Mouse (Mus musculus) heart, embryonic 16.5 days (tissue): Measurements from ENCODE around the gene Recql5. TPM values are rescaled to one million over a fixed set of nuclear protein-coding genes. Genes with fewer than 3 reads are reported as not detected.

Source experiments
- ATAC-seq: fragments of 200-750 bp; cut with Nextera tagmentation; replicated peaks from 2 replicates; pipeline ENCODE4 v1.8.0; 2017; ENCODE audit warnings: moderate number of reproducible peaks; ENCODE audit not compliant: insufficient read depth, low FRiP score; ENCODE audit errors: extremely low read depth
- H3K27ac ChIP-seq: fragments of 300-500 bp; sonication (generic); 2 replicates; pipeline ENCODE4 v1.5.1; 2014; ENCODE audit warnings: mild to moderate bottlenecking, low read length, control low read depth, moderate library complexity
- H3K27me3 ChIP-seq: fragments of 300-500 bp; sonication (generic); 2 replicates; pipeline ENCODE4 v1.6.1; 2014; ENCODE audit warnings: low read length, mixed read lengths; ENCODE audit not compliant: control insufficient read depth, insufficient read depth
- H3K36me3 ChIP-seq: fragments of 300-500 bp; sonication (generic); 2 replicates; pipeline ENCODE4 v1.6.1; 2014; ENCODE audit not compliant: control insufficient read depth, insufficient read depth
- H3K4me1 ChIP-seq: fragments of 300-500 bp; sonication (generic); 2 replicates; pipeline ENCODE4 v1.6.1; 2014; ENCODE audit warnings: low read length, mixed read lengths; ENCODE audit not compliant: control insufficient read depth, insufficient read depth
- H3K4me2 ChIP-seq: fragments of 300-500 bp; sonication (generic); 2 replicates; pipeline ENCODE4 v1.6.1; 2014; ENCODE audit warnings: low read depth, mild to moderate bottlenecking, control low read depth, low read length
- H3K4me3 ChIP-seq: fragments of 300-500 bp; sonication (generic); 2 replicates; pipeline ENCODE4 v1.5.1; 2014; ENCODE audit warnings: mild to moderate bottlenecking, control low read depth, low read length
- H3K9ac ChIP-seq: fragments of 300-500 bp; sonication (generic); 2 replicates; pipeline ENCODE4 v1.6.1; 2014; ENCODE audit warnings: low read length, control low read depth
- H3K9me3 ChIP-seq: fragments of 300-500 bp; sonication (generic); replicated peaks from 2 replicates; pipeline ENCODE4 v1.6.1; 2016; ENCODE audit warnings: low read length; ENCODE audit not compliant: control insufficient read depth
- WGBS: fragments of 180-500 bp; shearing (Covaris S2); extraction: QIAGEN DNeasy Blood & Tissue Kit; methylation state at CpG from one replicate; pipeline ENCODE4 v1.1.7; 2014; 5-methylcytosine and 5-hydroxymethylcytosine counted together
- polyA plus RNA-seq: library from polyadenylated mRNA; unstranded; fragments of >200 nt; fragmentation: Nextera tagmentation; extraction: Ambion mirVana; gene quantifications from 2 replicates; pipeline ENCODE4 v1.2.1, GENCODE M21; 2015

Gene Recql5
- polyA plus RNA-seq, 1 experiment from 2014 or later = 13.2 TPM

- Histone ChIP-seq H3K9me3 (no peaks in the 10 kb centered on the region), H3K27me3 (no peaks in the 10 kb centered on the region), H3K4me1 (no peaks in the 10 kb centered on the region), H3K27ac (peak overlapping the region; percentile 56), H3K9ac (no peak overlapping the region), H3K4me2 (no peak overlapping the region), H3K4me3 (no peak overlapping the region), H3K36me3 (peaks cover 5% of the 10 kb centered on the region; the same call in 1 of the 2 replicates)
- WGBS = 76% methylated on average over 9 of the region's 9 CpGs
- 0 out of 2 replicates have a peak, but pooled peaks have one; percentile 38 for ATAC-seq
Observed at GRCm38 (mm10) chr11:115946221-115946828, 13.0 kb upstream of the Recql5 start.

DNA sequence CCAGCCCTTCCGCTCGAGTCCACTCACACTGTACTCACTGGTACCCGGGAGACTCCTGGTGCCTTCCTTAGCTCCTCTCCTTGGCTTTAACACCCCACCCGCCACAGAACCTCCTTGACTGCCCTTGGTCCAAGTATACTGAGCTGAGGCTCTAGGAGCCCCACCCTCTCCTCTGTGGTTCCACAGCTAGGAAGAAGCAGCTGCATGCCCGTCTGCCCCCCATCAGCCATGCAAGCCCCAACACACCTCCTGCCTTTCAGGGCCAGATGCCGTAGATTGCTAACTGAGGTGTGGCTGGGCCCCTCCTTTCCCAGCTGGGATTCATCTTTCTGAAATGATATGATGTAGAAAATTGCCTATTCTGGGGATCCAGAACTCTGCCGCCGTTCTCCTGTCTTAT lies 12.0 kb upstream of the Recql5 start:
- Histone ChIP-seq H3K27me3 (no peaks in the 10 kb centered on the region), H3K4me2 (no peak overlapping the region), H3K4me1 (no peaks in the 10 kb centered on the region), H3K36me3 (peaks cover 11% of the 10 kb centered on the region), H3K9me3 (no peaks in the 10 kb centered on the region), H3K9ac (no peak overlapping the region), H3K4me3 (no peak overlapping the region), H3K27ac (no peak overlapping the region; the same call in 1 of the 2 replicates)
- WGBS = 92% methylated on average over 8 of the region's 8 CpGs
- no peak for ATAC-seq

DNA sequence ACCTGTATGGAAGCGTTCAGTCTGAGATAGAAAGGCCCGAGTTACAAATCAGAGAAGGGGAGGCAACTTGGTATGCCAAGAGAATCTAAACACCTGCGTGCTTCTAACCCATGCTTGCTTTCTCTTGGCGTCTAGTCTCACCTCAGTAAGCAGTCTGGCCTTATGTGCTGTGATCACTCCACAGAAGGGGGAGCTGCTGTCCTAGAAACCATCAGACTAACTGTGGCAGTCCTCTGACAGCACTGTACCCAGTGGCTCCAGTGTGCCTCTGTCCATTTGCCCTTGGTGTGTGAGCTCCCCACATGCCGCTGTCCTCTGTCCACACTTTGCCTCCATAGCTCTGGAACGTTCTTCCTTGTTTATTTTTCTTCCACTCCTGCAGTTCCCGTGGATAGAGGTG lies 8.7 kb upstream of the Recql5 start:
- 76% methylated on average over 7 of the region's 7 CpGs for WGBS

GRCm38 (mm10) chr11:115939690-115940329 lies 6.5 kb upstream of the Recql5 start:
- Histone ChIP-seq H3K4me2 (no peak overlapping the region), H3K36me3 (peaks cover 34% of the 10 kb centered on the region), H3K27me3 (no peaks in the 10 kb centered on the region), H3K9ac (no peak overlapping the region), H3K4me3 (no peak overlapping the region), H3K9me3 (no peaks in the 10 kb centered on the region), H3K27ac (no peak overlapping the region), H3K4me1 (peaks cover under 1% of the 10 kb centered on the region)
- no peak for ATAC-seq
- WGBS = 35% methylated on average over 6 of the region's 6 CpGs

More for the DNA sequence above, 8.7 kb upstream of the Recql5 start:
- peaks cover 29% of the 10 kb centered on the region for H3K36me3 ChIP-seq
- H3K9me3 ChIP-seq = no peaks in the 10 kb centered on the region
- no peak overlapping the region for H3K4me2 ChIP-seq
- ATAC-seq = no peak
- H3K4me3 ChIP-seq = no peak overlapping the region
- H3K27me3 ChIP-seq = no peaks in the 10 kb centered on the region
- H3K27ac ChIP-seq = no peak overlapping the region
- H3K4me1 ChIP-seq = no peaks in the 10 kb centered on the region
- H3K9ac ChIP-seq = no peak overlapping the region

GRCm38 (mm10) chr11:115933747-115934110 lies 452 bp upstream of the Recql5 start:
- Histone ChIP-seq H3K9ac (peak overlapping the region; percentile 89), H3K27me3 (no peaks in the 10 kb centered on the region), H3K4me3 (peak overlapping the region; percentile 99), H3K4me1 (peaks cover 20% of the 10 kb centered on the region), H3K9me3 (no peaks in the 10 kb centered on the region), H3K4me2 (peak overlapping the region; percentile 88), H3K36me3 (peaks cover 20% of the 10 kb centered on the region), H3K27ac (peak overlapping the region; percentile 48; the same call in 1 of the 2 replicates)
- ATAC-seq = peak; percentile 14; the same call in 1 of the 2 replicates
- under 1% methylated on average over 16 of the region's 16 CpGs for WGBS

- no peak overlapping the region for H3K9ac ChIP-seq
- WGBS = 62% methylated on average over 3 of the region's 3 CpGs
- no peak overlapping the region for H3K4me3 ChIP-seq
- H3K9me3 ChIP-seq = no peaks in the 10 kb centered on the region
- ATAC-seq = no peak
- peaks cover 10% of the 10 kb centered on the region; the same call in 1 of the 2 replicates for H3K36me3 ChIP-seq
- H3K4me1 ChIP-seq = peaks cover 20% of the 10 kb centered on the region
- no peaks in the 10 kb centered on the region for H3K27me3 ChIP-seq
- H3K27ac ChIP-seq = no peak overlapping the region
- H3K4me2 ChIP-seq = no peak overlapping the region
Observed at GRCm38 (mm10) chr11:115931235-115931634, 2.0 kb downstream of the Recql5 start.

- H3K27me3 ChIP-seq = no peaks in the 10 kb centered on the region
- ATAC-seq = no peak
- no peak overlapping the region for H3K9ac ChIP-seq
- H3K27ac ChIP-seq = no peak overlapping the region
- peaks cover 20% of the 10 kb centered on the region for H3K4me1 ChIP-seq
- H3K4me2 ChIP-seq = no peak overlapping the region
- no peak overlapping the region for H3K4me3 ChIP-seq
- 67% methylated on average over 3 of the region's 3 CpGs for WGBS
- H3K9me3 ChIP-seq = no peaks in the 10 kb centered on the region
- peaks cover 5% of the 10 kb centered on the region; the same call in 1 of the 2 replicates for H3K36me3 ChIP-seq
Observed at GRCm38 (mm10) chr11:115929818-115930217, 3.5 kb downstream of the Recql5 start.

- H3K4me3 ChIP-seq = no peak overlapping the region
- no peak overlapping the region for H3K9ac ChIP-seq
- H3K27ac ChIP-seq = no peak overlapping the region
- 86% methylated on average over 8 of the region's 8 CpGs for WGBS
- H3K27me3 ChIP-seq = no peaks in the 10 kb centered on the region
- peaks cover 5% of the 10 kb centered on the region; the same call in 1 of the 2 replicates for H3K36me3 ChIP-seq
- H3K4me1 ChIP-seq = peaks cover 12% of the 10 kb centered on the region
- no peaks in the 10 kb centered on the region for H3K9me3 ChIP-seq
- ATAC-seq = no peak
- no peak overlapping the region for H3K4me2 ChIP-seq
Observed at GRCm38 (mm10) chr11:115929031-115929430, 4.2 kb downstream of the Recql5 start.

DNA sequence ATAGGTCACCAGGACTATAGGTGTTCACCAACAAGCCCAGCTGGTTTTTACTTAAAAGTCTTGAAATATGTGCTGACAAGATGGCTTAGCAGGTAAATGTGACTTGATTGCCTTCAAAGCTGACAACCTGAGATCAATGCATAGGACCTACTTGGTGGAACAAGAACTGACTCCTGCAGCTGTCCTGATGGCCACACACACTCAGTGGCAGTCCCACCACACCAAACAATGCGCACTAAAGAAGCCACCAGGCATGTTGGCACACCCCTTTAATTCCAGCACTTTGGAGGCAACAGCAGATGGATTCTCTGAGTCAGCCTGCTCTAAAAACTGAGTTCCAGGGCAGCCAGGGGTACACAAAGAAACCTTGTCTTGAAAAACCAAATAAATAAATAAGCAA lies 11.3 kb downstream of the Recql5 start:
- Histone ChIP-seq H3K9me3 (no peaks in the 10 kb centered on the region), H3K4me3 (no peak overlapping the region), H3K4me2 (no peak overlapping the region), H3K27ac (no peak overlapping the region), H3K4me1 (no peaks in the 10 kb centered on the region), H3K27me3 (no peaks in the 10 kb centered on the region), H3K9ac (no peak overlapping the region), H3K36me3 (peaks cover 4% of the 10 kb centered on the region; the same call in 1 of the 2 replicates)
- ATAC-seq = no peak
- WGBS = 100% methylated on average over 1 of the region's 1 CpGs
